Mouse (Mus musculus) right cerebral cortex, postnatal 36 days (tissue): ENCODE results near the gene Gabpb1.

Experiments
- DNase-seq, 2 experiments: peaks; one replicate each; pipeline ENCODE4 v3.0.0; 2022; ENCODE audit warnings: low spot score in 2 of 2, mixed read lengths in 1 of 2

Gabpb1 gene

DNA sequence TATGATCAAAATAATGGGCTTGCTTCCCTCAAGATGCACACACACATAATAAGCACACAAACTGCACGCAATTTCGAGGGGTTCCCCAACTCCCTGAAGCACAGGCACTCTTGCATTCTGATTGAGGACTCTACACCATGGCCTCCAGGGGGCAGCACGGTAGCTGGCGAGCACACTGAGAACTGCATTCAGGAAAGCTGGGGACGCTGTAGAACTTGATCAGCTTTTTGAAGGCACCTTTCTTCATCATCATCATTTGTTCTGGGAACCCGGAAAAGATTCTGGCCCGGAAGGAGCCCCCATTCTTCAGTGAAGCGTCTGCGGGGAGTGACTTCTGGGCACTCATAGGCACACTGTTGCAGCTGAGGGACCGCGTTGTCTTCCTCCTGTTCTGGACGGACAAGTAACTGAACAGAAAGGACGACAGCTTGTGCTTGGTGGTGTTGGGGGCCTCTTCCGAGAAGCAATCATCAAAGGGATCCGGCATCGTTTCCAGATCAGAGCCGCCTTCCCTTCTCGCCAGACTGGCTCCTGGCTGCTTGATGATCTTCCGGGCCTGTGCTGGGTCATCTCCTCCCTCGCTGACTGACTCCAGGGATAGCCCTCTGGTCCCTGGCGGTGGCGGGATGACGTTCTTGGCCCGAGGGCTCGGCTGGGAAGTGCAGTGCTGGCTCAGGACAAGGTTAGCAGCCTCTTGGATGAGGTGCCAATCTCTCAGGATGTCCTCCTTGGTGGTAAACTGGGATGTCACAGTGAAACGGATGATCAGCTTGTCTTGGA, 82.1 kb downstream of the Gabpb1 start:
- peak in 1 of 2 experiments; percentile 15 for DNase-seq

DNA sequence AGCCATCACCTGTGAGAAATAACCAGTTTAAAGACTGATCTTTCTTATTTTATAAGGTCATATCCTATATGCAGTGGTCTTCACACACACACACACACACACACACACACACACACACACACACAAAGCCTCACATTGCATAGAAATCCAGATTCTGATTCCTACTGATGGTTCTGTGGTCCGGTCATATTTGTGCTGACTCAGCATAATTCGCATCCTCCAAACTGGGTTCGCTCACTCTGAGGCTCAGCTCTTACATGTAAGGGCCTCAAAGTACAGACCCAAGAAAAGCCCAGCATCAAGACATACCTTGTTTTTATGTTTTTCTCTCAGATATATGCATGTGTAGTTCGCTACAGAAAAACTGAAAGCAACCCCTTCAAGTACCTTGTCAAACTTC, 84.8 kb downstream of the Gabpb1 start:
- DNase-seq: no peak

GRCm38 (mm10) chr2:126587468-126587867, 88.7 kb downstream of the Gabpb1 start:
- DNase-seq: no peak

GRCm38 (mm10) chr2:126584621-126585369, 91.3 kb downstream of the Gabpb1 start:
- no peak for DNase-seq

GRCm38 (mm10) chr2:126583960-126584359, 92.2 kb downstream of the Gabpb1 start:
- DNase-seq: no peak

- DNase-seq: no peak
Measured at GRCm38 (mm10) chr2:126579282-126579681, 96.9 kb downstream of the Gabpb1 start.
